Mouse (Mus musculus) frontal cortex, postnatal 36 days (tissue): ENCODE measurements at regions not wholly inside any gene's neighbourhood (a gene's known extent, or its start where the extent isn't known, plus 50 kb on each side); places are given as distances from the start of the nearest gene placed in this dataset.

ENCODE experiments used
- DNase-seq, 2 experiments: peaks; one replicate each; pipeline ENCODE4 v3.0.0; 2022; ENCODE audit warnings: low spot score in 2 of 2

DNA sequence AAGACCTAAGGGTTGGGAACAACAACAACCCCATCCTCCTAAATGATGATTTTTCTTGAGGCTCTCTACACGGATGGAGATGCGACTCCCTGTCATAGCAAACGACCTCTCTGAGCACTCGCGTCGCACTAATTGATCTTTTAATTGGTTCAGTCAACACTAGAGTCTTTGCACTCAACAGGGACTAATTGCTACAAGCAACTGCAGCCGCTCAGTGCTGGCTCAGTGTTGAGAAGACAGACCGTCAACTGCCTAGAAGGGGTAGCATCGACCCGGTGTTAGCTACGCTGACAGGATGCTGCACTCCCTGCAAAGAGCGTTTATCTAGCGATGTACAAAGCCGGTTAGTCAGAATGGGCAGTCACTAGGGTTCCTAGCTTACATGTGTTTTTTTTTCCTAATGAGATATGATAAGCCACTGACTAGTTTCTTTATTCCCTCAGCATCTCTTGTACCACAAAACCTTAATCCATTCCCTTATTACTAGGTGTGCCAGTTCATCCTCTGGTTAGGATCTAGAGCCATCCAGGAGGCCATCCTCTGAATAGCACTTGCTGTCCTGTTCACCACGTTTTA lies 314.7 kb upstream of the Runx1 start:
- no peak for DNase-seq

DNA sequence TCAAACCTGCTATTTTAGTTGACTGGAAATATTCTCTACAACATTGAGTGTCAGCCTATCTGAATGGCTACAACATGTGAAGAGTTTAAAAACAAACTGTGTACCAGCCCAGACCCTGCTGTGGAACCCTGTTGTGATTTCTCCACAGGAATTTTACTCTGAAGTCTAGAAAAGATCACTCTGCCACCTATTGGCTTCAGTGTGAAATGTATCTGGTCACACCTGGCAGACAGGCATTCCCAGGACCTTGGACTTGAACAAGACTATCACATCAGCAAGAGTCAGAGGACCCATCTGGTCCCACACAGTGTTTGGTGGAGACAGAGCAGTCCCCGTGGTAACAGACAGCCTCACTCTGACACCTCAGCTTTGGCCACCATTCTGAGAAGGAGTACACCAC lies 311.3 kb upstream of the Runx1 start:
- no peak for DNase-seq

DNA sequence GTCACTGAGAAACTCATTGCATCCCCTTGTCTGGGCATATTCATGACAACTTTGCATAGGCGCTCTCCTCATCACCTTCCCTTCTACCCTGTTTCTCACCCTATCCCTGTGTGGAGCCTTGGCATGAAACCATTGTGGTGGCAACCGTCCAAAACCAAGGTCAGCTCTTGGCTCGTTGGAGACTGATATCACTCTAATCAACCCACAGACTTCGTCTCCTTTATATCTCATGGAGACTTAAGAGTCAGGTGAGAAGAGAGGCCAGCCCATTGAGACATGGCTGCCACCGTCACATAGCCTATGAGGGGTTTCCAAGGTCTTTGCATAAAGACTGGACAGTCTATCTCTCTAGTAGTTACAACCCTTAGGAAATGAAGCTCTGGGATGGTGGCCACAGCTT lies 305.5 kb upstream of the Runx1 start:
- no peak for DNase-seq

DNA sequence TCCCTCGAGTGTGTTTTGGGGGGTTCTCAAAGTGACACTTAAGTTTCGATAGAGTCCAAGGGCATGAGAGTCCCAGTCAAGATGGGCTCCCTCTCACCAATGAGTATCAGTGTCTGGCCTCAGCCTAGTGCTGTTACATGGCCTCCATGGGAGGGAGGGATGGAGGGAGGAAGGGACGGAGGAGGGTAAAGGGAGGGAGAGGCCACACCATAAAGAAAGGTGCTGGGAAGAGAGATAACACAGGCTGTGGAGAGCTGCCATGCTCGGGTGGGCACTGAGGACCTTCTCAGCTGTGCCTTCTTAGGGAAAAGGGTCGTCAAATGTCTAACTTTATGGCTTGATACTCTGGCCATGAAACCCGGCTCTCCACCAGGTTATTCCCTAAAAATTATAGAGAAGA lies 304.7 kb upstream of the Runx1 start:
- no peak for DNase-seq

DNA sequence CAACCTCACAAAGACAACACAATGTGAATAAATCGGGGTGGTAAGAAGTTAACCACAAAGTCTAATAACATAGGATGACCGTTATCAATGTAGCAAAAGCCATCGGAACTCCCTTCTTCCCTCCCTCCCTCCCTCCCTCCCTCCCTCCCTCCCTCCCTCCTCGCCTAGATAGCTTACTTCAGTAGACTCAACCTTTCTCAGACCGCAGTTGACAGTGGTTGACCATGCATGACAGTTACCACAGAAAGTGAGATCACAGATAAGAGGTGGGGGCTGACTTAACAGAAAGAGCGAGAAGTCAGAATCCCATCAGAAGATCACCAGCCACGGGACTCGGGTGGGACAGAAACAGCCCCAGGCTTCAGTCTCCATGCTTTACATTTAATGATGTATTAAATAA lies 297.8 kb upstream of the Runx1 start:
- DNase-seq = no peak

DNA sequence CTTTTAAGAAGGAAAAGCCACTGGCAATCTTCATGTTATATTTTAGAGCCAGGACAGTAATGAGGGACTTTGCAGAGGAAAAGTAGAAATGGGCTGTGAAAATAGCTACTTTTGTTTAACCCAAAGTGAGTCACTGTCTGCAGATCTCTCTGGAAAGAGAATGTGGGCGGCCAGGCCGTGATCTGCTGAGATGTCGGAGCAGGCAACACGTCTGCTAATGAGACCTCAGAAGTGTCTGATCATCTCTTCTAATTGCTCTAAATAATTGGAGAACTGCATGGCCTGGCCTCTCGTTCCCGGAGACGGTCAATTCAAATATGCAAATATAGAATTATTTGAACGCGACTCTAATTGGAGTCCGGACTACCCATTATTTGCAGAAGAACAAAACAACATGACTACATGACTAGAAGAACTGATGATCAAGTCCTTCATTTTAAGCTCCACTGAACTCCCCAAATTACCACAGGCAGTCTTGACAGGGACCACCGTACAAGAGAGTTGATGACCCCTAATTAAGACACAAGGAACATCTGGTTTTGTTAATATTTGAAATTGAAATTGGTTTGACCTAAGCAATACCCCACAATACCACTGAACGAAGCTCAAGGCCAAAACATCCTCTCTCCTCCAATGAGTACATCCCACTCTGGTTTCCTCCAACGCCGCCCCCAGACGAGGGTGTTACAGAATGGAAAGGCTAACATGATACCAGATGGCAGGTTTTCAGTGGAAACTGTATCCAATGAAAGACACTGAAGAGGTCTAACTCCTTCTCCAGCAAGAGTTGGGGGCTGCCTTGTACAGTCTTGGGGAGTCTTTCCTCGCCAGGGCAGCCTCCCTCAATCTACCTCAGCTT lies 290.4 kb upstream of the Runx1 start:
- DNase-seq = peak; percentile 38 to 57

DNA sequence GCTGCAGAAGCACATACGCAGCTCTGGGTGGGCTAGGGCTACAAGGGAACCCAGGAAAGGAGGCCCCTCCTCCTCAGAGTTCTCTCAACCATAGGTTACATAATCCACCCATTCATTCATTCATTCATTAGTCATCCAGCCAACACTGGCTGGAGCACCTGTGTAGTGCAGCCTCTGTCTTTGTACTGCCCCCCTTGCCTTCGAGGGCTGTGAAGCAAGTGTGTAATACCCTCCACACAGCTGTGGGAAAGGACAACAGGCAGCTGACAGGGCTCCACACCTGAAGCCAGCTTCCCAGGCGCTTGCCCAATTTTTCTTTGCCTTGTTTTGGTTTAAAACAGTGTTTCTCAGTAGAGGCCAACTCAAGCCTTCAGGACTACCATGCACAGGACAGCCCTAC lies 285.0 kb upstream of the Runx1 start:
- no peak for DNase-seq

DNA sequence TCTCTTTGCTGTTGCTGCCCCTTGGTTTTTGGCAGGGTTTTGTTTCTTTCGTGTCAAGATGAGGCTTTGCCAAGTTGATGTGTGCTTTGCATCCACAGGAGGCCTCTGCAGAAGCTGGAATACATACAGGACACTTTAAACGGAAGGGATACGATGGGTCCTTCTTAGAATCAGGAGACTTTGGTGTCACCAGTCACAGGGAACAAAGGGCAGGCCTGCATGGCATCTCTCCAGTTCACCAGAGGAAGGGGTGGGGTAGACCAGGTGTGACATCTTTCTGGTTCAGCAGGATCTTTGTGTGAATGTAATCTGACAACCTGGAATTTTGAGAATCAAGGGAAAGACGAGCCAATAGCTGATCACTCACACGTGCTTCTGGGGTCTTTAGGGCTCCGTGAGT lies 284.5 kb upstream of the Runx1 start:
- no peak for DNase-seq

DNA sequence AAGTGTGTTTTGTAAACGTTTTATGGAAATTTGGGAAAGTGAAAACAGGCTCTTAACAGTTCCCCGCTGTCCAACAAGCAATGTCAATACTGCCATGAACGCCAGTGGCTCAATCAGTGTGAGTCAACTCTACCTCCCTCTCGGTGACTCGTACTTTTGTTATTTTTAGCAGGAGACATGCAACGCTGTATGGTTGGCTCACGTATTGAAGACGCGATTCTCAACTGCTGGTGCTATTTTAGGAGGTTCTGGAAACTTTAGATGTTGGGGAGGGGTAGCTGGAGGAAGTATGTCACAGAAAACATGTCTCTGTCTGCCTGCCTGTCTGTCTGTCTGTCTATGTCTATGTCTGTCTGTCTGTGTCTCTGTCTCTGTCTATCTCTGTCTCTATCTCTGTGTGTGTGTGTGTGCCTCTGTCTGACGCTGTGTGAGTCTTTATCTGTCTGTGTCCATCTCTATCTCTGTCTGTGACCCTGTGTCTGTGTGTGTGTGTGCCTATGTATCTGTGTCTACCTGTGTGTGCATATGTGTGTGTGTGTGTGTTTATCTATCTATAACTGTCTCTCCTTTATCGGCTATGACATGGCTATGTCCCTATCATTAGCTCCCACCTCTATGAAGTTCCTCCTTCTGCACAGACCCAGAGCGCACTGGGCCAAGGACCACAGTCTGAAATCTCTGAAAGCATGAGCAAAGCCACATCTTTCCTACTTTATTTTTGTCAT lies 283.9 kb upstream of the Runx1 start:
- DNase-seq = no peak

DNA sequence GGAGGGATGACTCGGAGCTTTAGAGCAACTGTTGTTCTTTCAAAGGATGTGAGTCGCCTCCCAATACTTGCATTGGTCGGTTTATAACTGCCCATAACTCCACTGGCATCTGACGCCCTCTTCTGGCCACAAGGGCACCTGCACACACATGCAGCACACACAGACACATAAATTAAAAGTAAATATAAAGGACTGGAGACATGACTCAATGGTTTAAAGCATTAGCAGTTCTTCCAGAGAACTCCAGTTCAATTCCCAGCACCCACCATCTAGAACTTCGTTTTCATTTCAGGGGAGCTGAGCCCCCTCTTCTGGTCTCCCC lies 281.5 kb upstream of the Runx1 start:
- no peak for DNase-seq

DNA sequence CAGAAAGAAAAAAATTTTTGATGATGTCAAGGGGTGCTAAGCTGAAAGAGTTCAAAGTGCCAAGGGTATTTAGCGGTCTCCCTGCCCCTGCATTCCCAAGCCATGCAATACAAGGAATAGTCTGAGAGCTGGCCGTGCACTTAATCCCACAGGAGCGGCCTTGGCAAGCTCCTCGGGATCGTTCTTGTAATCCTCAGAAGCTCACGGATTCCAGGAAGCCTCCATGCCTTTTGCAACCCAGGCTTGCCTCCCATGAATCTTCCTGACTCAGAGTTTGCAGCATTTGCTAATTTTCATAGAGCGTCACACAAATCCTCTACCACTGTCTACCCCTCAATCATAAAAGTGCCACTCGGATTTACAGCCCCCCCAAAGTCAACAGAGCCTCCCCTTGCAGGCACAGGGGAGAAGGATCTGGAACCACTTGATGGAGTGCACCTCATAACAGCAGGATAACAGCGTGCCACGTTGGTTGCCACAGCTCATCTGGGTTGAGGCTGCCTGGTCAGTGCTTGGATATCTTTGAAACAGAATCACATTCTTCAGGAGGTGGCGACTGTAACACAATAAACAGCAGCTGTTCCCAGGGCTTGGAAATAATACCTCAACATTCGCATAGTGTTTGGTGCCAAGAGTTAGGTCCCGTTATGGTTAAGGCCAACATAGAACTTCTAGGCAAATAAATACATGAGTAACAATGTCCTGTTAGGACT lies 281.0 kb upstream of the Runx1 start:
- DNase-seq = no peak

DNA sequence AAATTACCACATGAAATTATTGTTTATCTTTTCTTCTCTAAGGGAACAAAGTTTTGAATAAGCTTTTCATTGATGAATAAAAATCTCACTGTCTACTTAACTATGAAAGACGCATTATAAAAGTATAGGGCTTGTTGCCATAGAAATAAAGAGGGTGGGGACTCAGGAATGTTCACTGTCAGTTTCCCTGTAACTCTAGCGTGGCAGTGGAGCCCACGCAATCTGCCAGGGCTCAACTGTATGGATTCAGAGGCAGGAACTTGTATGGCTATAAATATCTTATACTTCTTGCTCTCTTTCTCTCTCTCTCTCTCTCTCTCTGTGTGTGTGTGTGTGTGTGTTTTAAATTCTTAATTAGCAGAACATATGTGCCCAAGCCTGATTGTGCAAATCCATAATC lies 276.2 kb upstream of the Runx1 start:
- no peak for DNase-seq

DNA sequence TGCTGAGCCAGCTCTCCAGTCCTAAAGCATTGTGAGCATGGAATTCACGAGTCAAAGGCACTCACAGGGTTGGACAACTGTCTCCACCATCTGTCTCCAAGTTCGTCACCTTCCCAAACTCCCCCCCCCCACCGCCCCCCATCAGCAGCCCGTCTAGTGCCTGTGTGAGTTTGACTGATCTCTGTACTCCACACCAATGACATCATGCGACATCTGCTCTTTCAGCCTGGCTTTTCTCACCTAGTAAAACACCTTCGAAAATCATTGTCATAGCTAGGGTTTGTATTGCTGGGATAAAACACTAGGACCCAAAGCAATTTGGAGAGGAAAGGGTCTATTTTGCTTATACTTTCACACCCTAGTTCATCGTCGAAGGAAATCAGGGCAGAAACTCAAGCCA lies 272.1 kb upstream of the Runx1 start:
- DNase-seq = no peak

DNA sequence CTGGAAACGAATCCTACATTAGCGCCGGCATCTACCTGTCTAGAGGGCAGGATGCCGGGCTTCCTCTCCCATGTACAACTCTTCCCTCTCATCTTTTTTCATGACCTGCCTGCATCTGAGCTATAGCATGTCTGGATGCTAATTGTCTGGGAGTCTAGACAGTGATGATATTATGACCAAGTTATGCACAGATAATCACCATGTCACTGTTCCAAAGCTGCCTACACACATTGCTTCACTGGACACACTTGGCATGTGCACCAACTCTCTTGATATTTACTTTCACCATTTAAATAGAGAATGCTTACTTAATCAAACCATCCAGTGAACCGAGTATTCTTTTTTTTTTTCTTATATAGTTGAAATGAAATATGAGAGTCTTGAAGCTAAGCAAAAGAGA lies 270.2 kb upstream of the Runx1 start:
- DNase-seq = no peak

DNA sequence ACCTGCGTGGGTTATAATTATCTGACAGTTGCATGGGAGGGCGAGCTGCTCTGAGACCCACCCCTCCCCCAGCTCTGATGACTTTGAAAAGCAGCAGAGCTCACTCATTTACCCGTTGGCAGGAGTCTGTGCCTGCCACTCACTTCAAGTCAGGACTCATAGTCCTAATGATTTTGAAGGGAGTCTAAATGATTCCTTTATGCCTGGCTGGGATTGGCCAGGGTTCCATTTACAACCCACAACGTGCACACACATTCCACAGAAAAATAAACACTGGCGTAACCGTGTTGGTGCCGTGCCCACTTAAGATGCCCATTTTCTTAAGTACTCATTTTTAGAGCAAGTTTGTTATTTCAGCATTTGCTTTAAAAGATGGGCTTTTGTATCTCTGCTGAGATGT lies 266.8 kb upstream of the Runx1 start:
- no peak for DNase-seq

DNA sequence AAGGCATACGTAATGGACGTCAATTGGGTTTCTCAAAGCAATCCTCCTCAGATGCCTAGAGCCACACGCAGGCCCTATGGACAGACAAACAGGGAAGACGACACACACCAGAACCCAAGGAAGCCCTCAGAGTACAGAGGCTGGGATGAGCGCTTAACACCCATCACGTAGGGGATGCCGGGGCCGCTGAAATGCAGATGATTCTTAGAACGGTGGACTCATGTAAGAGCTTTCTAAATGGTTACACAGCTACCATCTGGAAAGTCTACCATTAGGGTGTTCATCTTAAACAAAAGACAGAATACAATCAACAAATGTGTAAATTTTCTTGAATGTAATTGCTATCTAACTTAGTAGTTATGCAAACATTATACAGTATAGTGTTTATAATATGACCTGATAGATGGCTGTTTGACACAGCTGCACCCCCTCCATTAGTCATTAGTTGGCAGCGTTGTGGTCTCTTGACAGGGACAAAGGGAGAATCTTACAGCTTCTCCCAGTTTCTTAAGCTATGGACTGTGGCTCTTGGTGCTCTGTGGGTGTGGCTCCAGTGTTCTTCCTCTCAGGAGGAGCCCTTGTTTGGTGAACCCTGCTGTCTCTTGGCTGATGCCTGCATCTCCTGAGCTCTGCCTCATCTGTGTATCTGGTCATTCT lies 259.4 kb upstream of the Runx1 start:
- DNase-seq = no peak

DNA sequence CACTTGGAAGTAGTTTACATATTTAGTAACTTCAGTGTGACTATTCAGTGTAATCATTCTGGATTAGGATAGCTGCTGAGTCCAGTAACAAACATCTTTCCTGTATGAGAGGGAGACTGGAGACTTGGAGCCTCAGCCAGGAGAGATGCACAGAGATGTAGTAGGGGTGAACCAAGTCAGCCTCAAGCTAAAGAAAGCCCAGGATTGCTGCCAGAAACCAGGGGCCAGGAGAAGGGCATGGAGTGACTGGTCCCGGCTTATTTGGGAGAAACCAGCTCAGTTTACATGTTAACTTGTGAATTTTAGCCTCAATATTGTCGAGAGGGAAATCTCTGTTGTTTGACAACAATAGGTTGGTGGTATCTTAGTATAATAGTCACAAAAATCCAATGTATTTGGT lies 257.8 kb upstream of the Runx1 start:
- DNase-seq = no peak

DNA sequence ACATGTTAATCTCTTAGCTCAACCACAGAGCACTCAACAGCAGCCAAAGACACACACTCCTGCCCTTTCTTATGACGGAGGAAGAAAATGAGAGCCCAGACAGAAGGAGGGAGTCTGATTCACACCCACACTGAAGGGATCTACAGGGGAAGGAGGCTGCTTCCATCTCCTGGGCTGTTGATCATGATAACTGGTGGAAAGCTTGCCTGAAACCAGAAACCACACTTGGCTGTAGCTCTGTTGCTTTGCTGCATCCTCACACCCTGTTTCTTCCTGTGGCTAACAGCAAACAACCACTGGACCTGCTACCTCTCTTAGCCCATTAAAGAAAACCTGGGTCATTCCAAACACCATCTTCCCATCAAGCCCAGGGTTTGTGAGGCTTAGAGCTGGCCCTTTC lies 257.2 kb upstream of the Runx1 start:
- DNase-seq = no peak

DNA sequence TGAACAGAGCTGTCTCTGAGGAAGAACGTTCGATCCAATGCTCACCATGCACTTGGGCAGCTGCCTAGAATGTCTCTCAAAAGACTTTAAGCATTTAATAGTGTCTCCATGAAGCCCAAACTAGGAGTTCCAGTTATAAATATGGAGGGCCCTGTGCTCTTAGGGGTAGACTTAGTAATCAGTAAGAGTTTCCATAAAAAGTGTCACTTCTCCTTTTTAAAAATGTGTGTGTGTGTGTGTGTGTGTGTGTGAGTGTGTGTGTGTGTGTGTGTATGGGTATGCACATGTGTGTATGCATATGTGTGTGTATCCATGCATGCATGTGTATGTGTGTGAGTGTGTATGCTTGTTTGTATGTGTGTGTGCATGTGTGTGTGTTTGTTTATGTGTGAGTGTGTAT lies 255.6 kb upstream of the Runx1 start:
- no peak for DNase-seq

DNA sequence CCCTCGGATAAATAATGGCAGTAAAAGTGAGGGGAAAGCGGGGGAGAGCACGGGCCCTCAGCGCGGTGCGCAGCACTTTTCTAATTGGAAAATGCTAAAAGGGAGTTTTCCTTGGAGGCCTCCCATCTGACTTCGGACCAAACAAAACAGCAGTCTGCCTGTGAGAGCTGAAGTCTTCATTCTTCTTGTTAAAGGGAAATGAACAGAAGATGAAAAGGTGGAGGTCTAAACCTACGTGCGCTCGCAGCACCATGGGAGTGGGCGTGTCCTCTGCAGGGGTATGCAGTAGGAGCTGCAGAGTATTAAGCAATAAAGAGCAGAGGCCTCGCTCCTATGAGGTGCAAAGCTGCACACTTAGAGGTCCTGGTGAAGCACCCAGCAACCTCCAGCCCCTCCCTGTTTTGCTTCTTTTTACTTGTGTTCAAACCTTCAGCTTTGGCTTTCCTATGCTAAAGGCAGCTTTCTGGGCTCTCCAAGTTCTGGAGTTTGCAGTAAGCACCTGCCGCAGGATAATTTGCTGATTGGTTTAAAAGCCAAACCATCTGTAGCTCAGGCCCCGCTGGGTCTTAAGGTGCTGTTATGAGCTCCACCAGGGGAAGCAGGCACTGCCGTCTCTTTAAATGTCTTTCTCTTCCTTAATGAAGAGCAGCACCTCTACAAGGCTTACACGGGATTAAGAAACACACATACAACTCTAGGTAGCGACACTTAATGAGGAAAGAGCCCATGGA lies 253.9 kb upstream of the Runx1 start:
- DNase-seq = peak in 1 of 2 experiments; percentile 10

DNA sequence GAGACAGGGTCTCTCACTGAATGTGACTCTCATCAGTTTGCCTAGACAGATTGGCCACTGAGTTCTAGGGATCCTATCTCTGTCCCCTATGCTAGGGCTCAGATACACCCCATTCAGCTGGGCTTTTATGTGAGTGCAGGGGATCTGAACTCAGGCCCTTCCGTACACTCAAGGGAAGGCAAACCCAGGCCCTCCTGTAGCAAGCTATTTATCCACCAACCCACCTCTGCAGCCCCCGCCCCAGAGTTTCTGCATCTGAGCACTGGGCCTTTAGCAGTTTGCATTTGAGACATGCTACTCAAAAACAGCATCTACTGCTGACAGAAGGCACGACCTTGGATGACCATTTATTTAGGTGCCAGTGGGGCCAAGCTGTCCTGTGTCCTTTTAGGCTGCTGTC lies 253.0 kb upstream of the Runx1 start:
- DNase-seq = no peak
